Mouse (Mus musculus) frontal cortex, adult (tissue): ENCODE data around the gene Foxn3.
"Not testable (repeated sequence)": the region's sequence is repeated elsewhere in the genome, so short reads cannot be mapped to it uniquely, and the experiment has no call there.

Experiments
- ATAC-seq: cut with Nextera tagmentation; 2 replicates; pipeline ENCODE4 v1.9.2; 2017; ENCODE audit warnings: mild to moderate bottlenecking, moderate library complexity, mixed read lengths; ENCODE audit not compliant: low TSS enrichment

Foxn3 gene

GRCm38 (mm10) chr12:99220333-99220732 lies 343.0 kb downstream of the Foxn3 start:
- no peak for ATAC-seq

- ATAC-seq, result no peak
Observed at GRCm38 (mm10) chr12:99219812-99220211, 343.6 kb downstream of the Foxn3 start.

GRCm38 (mm10) chr12:99217145-99217698 lies 346.2 kb downstream of the Foxn3 start:
- ATAC-seq, result no peak

DNA sequence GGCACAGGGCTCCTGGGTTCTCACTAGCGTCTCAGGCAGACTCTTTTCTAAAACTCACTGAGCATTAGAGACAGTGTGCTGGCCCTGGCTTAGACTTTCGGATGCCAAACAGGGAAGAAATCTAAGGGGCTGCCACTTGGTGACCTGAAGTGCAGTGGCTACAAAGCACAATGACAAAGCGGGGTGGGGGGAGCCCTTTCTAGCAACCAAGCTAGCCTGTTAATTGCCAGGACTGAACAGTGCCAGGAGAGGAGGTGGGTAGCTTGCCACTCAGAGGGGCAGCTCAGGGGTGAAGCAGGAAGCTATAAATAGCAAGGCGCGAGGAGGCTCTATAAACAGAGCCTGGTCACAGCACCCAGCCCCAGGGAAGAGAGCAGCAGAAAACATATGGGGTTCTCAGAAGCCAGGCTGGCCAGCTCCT lies 347.0 kb downstream of the Foxn3 start:
- no peak for ATAC-seq

DNA sequence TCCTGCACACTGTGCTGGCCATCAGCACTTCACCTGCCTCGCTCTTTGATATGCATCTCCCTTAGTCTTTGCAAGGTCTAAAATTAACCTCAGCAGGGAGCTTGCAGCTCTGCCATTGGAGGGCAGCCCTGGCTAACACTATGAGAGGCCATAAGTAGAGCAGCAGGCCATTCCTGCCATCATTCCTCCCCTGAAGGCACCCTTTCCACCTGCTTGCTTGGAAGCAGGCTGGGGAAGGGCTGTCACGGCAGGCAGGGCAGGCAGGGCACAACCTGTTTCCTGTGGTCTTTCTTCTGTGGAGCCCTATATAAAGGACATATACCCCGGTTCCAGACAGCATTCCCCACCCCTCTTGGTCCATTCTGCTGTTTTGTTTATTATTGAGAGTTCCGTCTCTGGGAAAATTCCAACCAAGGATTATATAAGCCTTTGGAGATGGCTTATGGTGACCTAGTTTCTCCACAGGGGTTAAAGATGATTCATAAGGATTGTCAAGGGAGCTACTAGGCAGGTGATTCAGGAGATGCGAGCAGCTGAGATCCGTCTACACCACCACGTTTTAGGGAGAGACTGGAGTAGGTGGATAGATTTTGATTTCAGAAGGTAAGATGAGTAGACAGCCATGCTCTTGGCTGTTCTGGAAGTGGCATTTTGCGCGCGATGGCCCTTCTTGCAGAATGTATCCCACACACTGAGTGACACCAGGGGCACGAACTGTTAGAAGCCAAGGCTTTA lies 347.7 kb downstream of the Foxn3 start:
- no peak for ATAC-seq

DNA sequence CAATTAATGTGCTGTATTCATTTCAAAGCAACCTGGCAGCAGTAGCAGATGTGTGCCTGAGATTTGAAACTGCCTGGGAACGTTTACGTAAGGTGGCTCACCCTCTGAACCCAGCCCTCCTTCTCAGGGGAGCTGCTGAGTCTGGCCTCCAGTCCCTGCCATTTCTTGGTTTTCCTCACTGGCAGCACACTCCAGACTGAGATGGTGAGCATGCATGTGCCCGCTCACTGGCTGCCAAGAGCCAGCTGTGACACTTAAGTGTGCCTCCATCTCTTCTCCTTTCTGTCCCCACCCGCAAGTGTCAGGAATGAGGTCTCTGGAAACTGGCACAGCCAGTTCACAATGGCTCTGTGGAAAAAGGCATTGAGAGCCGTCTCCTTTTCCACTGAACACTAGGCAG lies 349.3 kb downstream of the Foxn3 start:
- no peak for ATAC-seq

GRCm38 (mm10) chr12:99213218-99213617 lies 350.2 kb downstream of the Foxn3 start:
- no peak for ATAC-seq

- ATAC-seq, result no peak
Observed at GRCm38 (mm10) chr12:99209801-99210200, 353.6 kb downstream of the Foxn3 start.

DNA sequence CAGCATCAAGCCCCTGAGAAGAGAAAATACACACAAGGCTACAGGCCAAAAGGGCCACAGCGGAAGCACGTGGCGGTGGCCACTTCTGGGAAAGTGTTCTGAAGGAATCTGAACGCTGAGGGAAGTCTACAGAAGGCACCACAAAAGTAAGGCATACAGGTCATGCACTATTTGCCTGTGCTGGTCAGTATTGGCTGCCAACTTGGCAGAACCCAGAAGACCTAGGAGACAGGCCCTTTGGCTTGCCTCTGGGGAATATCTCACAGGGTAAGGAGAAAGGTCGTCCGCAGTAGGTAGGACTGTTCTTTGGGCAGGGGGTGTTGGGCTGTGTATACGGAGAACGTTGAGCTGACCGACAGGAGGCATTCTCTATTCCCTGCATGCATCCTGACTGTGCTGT lies 355.1 kb downstream of the Foxn3 start:
- ATAC-seq, result no peak

- no peak for ATAC-seq
Observed at GRCm38 (mm10) chr12:99207014-99207612, 356.3 kb downstream of the Foxn3 start.

GRCm38 (mm10) chr12:99205734-99206133 lies 357.6 kb downstream of the Foxn3 start:
- ATAC-seq, result no peak

- no peak for ATAC-seq
Observed at GRCm38 (mm10) chr12:99199124-99199483, 364.3 kb downstream of the Foxn3 start.

GRCm38 (mm10) chr12:99198428-99199123 lies 364.8 kb downstream of the Foxn3 start:
- no peak for ATAC-seq

GRCm38 (mm10) chr12:99197031-99197430 lies 366.4 kb downstream of the Foxn3 start:
- peak; percentile 31; the same call in 1 of the 2 replicates for ATAC-seq

- ATAC-seq, result no peak
Observed at GRCm38 (mm10) chr12:99195655-99196054, 367.7 kb downstream of the Foxn3 start.

DNA sequence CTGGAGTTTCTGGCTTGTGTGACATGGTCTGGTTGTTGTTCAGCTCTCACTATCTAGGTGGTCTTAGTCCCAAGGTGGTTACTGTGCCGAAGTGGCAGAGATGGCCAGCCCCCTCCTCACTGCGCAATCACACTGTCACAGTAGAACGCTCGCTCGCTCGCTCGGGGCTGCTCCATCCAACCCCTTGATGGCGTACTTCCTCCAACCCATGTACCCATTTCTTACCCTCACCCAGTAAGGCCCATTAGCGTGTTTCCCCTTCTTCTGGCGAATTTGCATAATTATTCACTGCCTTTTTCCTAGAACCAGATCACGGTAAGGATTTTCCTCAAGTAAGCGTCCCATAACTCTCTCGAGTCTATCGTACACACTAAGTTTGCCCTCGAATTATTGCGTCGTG lies 369.3 kb downstream of the Foxn3 start:
- not testable (repeated sequence) for ATAC-seq

GRCm38 (mm10) chr12:99187671-99188070 lies 375.7 kb downstream of the Foxn3 start:
- no peak for ATAC-seq

GRCm38 (mm10) chr12:99186239-99186638 lies 377.1 kb downstream of the Foxn3 start:
- no peak for ATAC-seq

DNA sequence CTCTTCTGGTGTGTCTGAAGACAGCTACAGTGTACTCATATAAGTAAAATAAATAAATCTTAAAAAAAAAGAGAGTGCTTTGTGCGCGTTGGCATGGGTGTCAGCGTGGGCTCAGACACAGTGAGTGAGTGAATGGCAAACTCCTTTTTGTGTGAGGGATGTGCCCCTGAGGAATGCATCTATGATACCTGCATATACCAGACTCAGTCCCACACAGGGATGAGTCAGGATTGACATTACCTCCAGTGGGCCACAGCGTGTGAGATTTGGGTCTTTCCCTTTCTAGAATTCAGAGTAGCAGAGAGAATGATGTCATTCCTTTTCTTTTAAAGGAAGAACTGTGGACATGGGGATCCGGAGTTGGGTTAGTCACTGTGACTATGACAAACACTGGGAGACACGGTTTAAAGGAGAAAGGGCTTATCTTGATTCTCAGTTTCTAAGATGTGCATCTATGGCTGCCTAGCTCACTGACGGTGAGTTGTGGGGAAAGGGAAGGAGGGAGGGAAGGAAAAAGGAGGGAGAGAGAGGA lies 380.1 kb downstream of the Foxn3 start:
- peak; percentile 52; the same call in 1 of the 2 replicates for ATAC-seq

DNA sequence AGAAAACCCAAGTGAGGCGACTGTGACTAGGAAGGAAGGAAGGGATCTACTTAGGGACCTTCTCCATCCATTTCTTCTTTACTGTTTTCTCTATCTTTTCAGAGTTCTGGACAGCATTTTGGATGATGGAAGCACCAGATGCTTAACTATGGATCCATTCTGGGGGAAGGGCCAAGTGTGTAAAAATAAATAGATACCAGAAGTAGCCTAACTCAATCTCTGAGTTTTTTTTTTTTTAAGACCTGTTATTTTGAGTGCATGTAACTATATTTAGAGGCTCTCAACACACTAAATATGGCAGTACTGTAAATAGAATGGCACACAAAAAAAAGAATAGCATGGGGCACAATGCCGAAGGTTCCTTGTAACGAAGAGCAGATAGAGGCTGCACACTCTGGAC lies 381.0 kb downstream of the Foxn3 start:
- peak; percentile 57 for ATAC-seq

DNA sequence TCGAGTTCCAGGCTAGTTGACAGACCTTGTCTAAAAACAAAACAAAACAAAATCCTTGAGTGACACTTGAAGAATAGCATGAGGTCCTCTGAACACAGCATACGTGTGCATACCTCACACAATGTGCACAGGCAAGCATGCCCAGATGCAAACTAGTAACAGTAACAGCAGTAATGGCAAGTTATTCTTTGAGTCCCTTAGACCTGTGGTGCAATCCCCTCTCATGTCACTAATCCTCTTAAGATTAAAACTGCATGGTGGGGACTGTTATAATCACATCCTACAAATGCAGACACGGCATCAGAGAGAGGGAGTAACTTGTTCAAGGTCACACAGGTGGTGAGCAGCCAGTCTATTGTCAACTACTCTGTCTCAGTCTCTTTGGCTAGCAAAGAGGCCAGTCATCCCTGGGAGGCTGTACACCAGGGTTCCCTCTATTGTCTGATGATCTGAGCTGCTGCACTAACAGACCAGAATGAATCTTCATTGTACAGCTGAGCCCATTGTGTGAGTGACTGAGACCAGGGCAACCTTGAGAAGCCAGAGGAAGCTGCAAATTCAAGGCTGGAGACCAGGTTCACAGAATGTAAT lies 383.1 kb downstream of the Foxn3 start:
- no peak for ATAC-seq
